Mouse (Mus musculus) liver, adult 2 months (tissue): ENCODE data around the gene Il6ra. TPM values are rescaled to one million over a fixed set of nuclear protein-coding genes. Genes with fewer than 3 reads are reported as not detected.

Experiments
- DNase-seq: peaks from one replicate; pipeline ENCODE4 v3.0.0-alpha.2; 2011; ENCODE audit warnings: low read depth, low spot score; ENCODE audit errors: extremely low read depth
- H3K27ac ChIP-seq: fragments of 200-500 bp; replicated peaks from 2 replicates; pipeline ENCODE4 v1.5.1; 2012; ENCODE audit warnings: low read depth, mild to moderate bottlenecking, control low read depth, inconsistent platforms, low read length; ENCODE audit not compliant: insufficient read depth
- H3K27me3 ChIP-seq: fragments of 200-500 bp; 2 replicates; pipeline ENCODE4 v1.6.1; 2012; ENCODE audit warnings: mild to moderate bottlenecking, moderate library complexity, low read length, inconsistent platforms; ENCODE audit not compliant: control insufficient read depth, insufficient read depth
- H3K36me3 ChIP-seq: fragments of 200-500 bp; 2 replicates; pipeline ENCODE4 v1.6.1; 2012; ENCODE audit warnings: low read length, inconsistent platforms; ENCODE audit not compliant: control insufficient read depth, insufficient read depth
- H3K4me1 ChIP-seq: fragments of 200-500 bp; 2 replicates; pipeline ENCODE4 v1.6.1; 2011; ENCODE audit warnings: low read length; ENCODE audit not compliant: control insufficient read depth, insufficient read depth
- H3K4me3 ChIP-seq: fragments of 200-500 bp; 2 replicates; pipeline ENCODE4 v1.5.1; 2011; ENCODE audit warnings: low read depth, mild to moderate bottlenecking, control low read depth, low read length, moderate library complexity; ENCODE audit not compliant: insufficient read depth
- H3K79me2 ChIP-seq: fragments of 200-500 bp; 2 replicates; pipeline ENCODE4 v1.6.1; 2012; ENCODE audit warnings: inconsistent platforms, mild to moderate bottlenecking, low read length, moderate library complexity; ENCODE audit not compliant: control insufficient read depth, insufficient read depth
- H3K9ac ChIP-seq: fragments of 200-500 bp; 2 replicates; pipeline ENCODE4 v1.6.1; 2012; ENCODE audit warnings: low read depth, mild to moderate bottlenecking, control low read depth, inconsistent platforms, low read length
- CTCF ChIP-seq: fragments of 200-500 bp; IDR thresholded peaks from 2 replicates; pipeline ENCODE4 v1.5.1; 2011; ENCODE audit warnings: low read depth, low read length, control low read depth
- POLR2A ChIP-seq: fragments of 200-500 bp; IDR thresholded peaks from 2 replicates; pipeline ENCODE4 v1.6.1; 2011; ENCODE audit warnings: low read length, control low read depth; ENCODE audit not compliant: insufficient read depth; ENCODE audit errors: extremely low read depth
- WGBS: fragments of 180-500 bp; shearing (Covaris S2); methylation state at CpG from one replicate; pipeline ENCODE4 v1.1.7; 2018; 5-methylcytosine and 5-hydroxymethylcytosine counted together
- polyA plus RNA-seq: library from polyadenylated mRNA; depleted of rRNA; stranded (reverse); fragments of >200 nt; gene quantifications from 2 replicates; pipeline ENCODE4 v1.2.3, GENCODE M21; 2012
- total RNA-seq: library from RNA; depleted of rRNA; stranded (reverse); fragments of >200 nt; gene quantifications from 2 replicates; pipeline ENCODE4 v1.2.3, GENCODE M21; 2014

The Il6ra gene
- total and polyA plus RNA-seq, 2 experiments = 10.5 to 15.4 TPM

DNA sequence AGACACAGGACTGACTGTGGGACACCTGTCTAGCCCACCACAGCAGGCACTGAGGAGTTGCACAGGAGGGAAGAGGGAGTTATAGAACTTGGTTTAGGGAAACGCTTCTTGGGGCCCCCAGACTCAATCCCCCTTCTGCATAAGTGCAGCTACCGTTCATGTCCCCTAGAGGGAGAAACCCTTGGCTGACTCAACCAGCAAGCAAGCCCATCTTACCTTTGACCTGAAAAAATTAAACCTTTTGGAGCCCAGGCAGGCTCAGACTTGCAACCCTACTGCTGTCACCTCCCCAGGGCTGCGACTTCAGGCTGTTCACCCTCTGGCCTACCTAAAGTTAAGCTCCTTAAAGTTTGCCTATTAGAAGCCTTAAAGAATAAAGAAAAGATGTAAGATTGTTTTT, 4.4 kb upstream of the Il6ra start:
- Histone ChIP-seq H3K79me2 (no peaks in the 10 kb centered on the region; the same call in 1 of the 2 replicates), H3K9ac (no peak overlapping the region), H3K27me3 (no peaks in the 10 kb centered on the region), H3K27ac (no peak overlapping the region), H3K4me1 (peaks cover 6% of the 10 kb centered on the region; the same call in 1 of the 2 replicates), H3K36me3 (no peaks in the 10 kb centered on the region), H3K4me3 (no peak overlapping the region)
- peak; percentile 29 for DNase-seq
- 62% methylated on average over 3 of the region's 3 CpGs for WGBS
- TF ChIP-seq CTCF (peak; percentile 29; the same call in 1 of the 2 replicates), POLR2A (no peak)

DNA sequence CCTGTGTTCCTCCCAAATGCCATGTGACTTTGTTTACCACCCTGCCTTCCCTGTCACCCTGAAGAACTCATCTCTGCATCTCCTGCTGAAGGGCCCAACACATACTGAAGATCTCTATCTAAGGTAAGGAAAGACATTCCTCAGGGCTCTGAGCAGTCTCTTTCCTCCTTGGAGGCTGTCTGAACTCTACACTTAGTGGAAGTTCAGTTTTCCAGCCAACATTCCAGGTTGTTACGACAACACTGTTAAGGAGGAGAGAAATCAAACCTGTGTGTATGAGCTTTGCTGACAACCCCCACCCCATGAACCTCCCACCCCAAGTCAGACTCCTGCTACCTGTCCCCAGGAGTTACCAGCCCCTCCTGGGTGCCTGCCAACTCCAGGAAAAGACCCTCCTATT, 3.6 kb upstream of the Il6ra start:
- no peak overlapping the region for H3K9ac ChIP-seq
- no peaks in the 10 kb centered on the region for H3K36me3 ChIP-seq
- H3K27me3 ChIP-seq = no peaks in the 10 kb centered on the region
- H3K4me3 ChIP-seq = no peak overlapping the region
- TF ChIP-seq CTCF = no peak
- TF ChIP-seq POLR2A = no peak
- WGBS = 63% methylated on average over 1 of the region's 1 CpGs
- H3K4me1 ChIP-seq = peaks cover 6% of the 10 kb centered on the region; the same call in 1 of the 2 replicates
- DNase-seq = peak; percentile 16
- no peak overlapping the region for H3K27ac ChIP-seq
- H3K79me2 ChIP-seq = peaks cover under 1% of the 10 kb centered on the region; the same call in 1 of the 2 replicates

DNA sequence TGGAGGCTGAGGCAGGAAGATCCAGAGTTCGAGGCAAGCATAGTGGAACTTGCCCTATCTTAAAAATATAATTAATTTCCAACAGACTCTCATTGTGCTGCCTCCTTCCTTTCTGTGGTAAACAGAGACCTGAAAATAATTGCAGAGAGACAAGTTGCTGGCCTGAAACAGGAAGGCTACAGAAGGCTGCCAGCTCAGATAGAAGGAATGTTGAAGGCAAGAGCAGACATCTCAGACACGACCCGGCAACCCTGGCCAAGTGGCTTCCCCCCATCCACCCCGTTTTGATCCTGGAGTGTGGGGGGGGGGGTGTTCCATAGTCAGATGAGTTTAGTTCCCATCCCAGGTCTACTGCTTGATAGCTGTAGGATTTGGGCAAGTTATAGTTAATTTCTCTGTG, 1.7 kb upstream of the Il6ra start:
- H3K27me3 ChIP-seq = no peaks in the 10 kb centered on the region
- TF ChIP-seq POLR2A = no peak
- TF ChIP-seq CTCF = no peak
- DNase-seq = no peak
- no peak overlapping the region for H3K9ac ChIP-seq
- peaks cover 18% of the 10 kb centered on the region for H3K4me1 ChIP-seq
- no peaks in the 10 kb centered on the region for H3K36me3 ChIP-seq
- H3K27ac ChIP-seq = no peak overlapping the region
- H3K4me3 ChIP-seq = no peak overlapping the region
- H3K79me2 ChIP-seq = peaks cover 12% of the 10 kb centered on the region; the same call in 1 of the 2 replicates
- 84% methylated on average over 4 of the region's 4 CpGs for WGBS

DNA sequence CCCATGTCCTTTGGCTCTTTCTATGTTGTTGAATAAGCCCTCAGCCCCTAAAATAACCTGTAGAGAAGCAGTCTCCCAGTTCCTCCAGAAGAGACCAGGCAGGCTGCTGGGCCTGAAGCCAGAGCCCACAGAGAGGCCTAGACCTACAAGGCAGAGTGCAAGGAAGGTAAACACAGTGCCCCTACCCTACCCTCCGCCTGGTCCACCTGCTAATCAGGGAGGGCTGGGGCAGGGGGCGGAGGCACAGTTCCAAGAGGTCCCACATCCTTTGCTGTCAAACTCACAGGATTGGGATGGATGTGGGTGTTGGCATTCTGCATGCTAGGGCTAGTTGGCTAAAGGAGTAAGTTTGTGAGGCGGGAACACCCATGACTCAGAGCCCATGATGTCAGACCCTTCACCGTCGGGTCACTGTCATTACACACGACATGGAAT, 871 bp downstream of the Il6ra start:
- 15% methylated on average over 6 of the region's 6 CpGs for WGBS
- Histone ChIP-seq H3K27ac (peak overlapping the region; percentile 96), H3K4me3 (peak overlapping the region; percentile 87), H3K9ac (peak overlapping the region; percentile 99), H3K79me2 (peaks cover 24% of the 10 kb centered on the region; the same call in 1 of the 2 replicates), H3K36me3 (peaks cover 1% of the 10 kb centered on the region; the same call in 1 of the 2 replicates), H3K4me1 (peaks cover 36% of the 10 kb centered on the region), H3K27me3 (no peaks in the 10 kb centered on the region)
- DNase-seq = no peak
- TF ChIP-seq POLR2A = no peak
- TF ChIP-seq CTCF = no peak

DNA sequence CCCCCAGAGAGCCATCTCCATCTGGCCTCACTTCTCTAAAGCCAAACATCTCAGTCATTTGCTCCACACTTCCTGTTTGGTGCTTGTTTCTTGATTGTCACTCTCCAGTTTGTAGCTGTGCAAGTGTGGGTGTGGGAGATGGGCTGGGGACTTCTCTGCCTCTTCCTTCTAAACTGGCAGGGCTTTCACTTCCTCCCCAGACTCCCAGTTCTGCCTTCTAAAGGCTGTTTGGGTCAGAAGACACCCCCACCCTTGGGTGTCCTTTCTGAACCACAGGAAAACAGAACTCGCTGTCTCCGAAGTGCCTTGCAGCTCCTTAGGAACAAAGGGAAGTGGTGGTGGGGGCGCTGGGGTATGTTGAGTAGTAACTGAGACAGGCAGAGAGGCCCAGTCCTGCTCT, 1.8 kb downstream of the Il6ra start:
- Histone ChIP-seq H3K36me3 (peaks cover 1% of the 10 kb centered on the region; the same call in 1 of the 2 replicates), H3K27ac (peak overlapping the region; percentile 96), H3K79me2 (peaks cover 24% of the 10 kb centered on the region; the same call in 1 of the 2 replicates), H3K9ac (peak overlapping the region; percentile 62), H3K4me1 (peaks cover 38% of the 10 kb centered on the region), H3K27me3 (no peaks in the 10 kb centered on the region), H3K4me3 (peak overlapping the region; percentile 31; the same call in 1 of the 2 replicates)
- 67% methylated on average over 3 of the region's 3 CpGs for WGBS
- peak; percentile 58 for DNase-seq
- TF ChIP-seq CTCF (no peak), POLR2A (no peak)
